Mouse (Mus musculus) CD4-positive naive resting alpha-beta T cell, adult 76 days (primary cell): Measurements from ENCODE around the gene Zfp950. TPM values are rescaled to one million over a fixed set of nuclear protein-coding genes. Genes with fewer than 3 reads are reported as not detected.

Source experiments
- total RNA-seq: library from RNA; stranded (reverse); gene quantifications from one replicate; pipeline ENCODE4 v1.2.4, GENCODE M21; 2023

Gene Zfp950
- 18.2 TPM for total RNA-seq

GRCm38 (mm10) chr19:61140342-61141206 is at the start of gene Zfp950:
Zfp950 (minus strand) TSS chr19:61140840.

GRCm38 (mm10) chr19:61183590-61183989 is 43.0 kb upstream of the Zfp950 start, which contains the start of gene Gm6020:
Gm6020 (plus strand) TSS chr19:61183890.

GRCm38 (mm10) chr19:61175756-61176324 is 35.2 kb upstream of the Zfp950 start, which contains the start of gene Gm7102:
Gm7102 (minus strand) TSS chr19:61176309.

Other genes starting within 250 kb of the Zfp950 start
- not detected for gene Gm7102, start 35.5 kb upstream of the Zfp950 start, total RNA-seq
- not detected for gene Gm6020, start 43.0 kb upstream of the Zfp950 start, total RNA-seq
- 22.7 TPM for gene Csf2ra, start 87.6 kb upstream of the Zfp950 start, total RNA-seq
- not detected for gene Gm21060, start 156.2 kb upstream of the Zfp950 start, total RNA-seq